Mouse (Mus musculus) adipose tissue, adult 10 weeks (tissue): Measurements from ENCODE around the gene 1700015G11Rik. TPM values are rescaled to one million over a fixed set of nuclear protein-coding genes. Genes with fewer than 3 reads are reported as not detected.

Experiments used
- polyA plus RNA-seq: library from polyadenylated mRNA; stranded (reverse); fragments of 350-450 nt; fragmentation: Illumina TruSeq; extraction: RNeasy Lipid Tissue Mini Kit (QIAGEN cat#74804); gene quantifications from one replicate; pipeline ENCODE4 v1.2.3, GENCODE M21; 2014; ENCODE audit warnings: low read depth, low replicate concordance

The 1700015G11Rik gene
- 25.6 TPM for polyA plus RNA-seq

DNA sequence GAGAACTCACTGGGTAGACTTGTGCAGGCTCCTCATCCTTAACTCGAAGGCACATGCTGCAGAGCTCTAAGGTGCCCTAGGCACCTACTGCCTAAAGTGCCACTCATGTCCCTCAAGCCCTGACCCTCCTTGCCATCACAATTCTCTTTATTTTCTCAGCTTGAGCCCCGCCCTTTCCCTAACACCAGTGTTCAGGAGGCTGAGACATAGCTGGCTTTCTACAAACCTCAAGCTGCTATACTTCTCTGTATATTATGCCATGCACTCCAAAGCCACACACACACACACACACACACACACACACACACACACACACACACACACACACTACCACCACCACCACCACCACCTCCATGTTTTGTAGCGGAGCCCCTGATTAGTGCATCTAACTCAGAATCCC is at the start of gene 1700015G11Rik:
Gene 1700015G11Rik, minus strand, starts transcription at position 101 of the 400 bp plus-strand sequence.

DNA sequence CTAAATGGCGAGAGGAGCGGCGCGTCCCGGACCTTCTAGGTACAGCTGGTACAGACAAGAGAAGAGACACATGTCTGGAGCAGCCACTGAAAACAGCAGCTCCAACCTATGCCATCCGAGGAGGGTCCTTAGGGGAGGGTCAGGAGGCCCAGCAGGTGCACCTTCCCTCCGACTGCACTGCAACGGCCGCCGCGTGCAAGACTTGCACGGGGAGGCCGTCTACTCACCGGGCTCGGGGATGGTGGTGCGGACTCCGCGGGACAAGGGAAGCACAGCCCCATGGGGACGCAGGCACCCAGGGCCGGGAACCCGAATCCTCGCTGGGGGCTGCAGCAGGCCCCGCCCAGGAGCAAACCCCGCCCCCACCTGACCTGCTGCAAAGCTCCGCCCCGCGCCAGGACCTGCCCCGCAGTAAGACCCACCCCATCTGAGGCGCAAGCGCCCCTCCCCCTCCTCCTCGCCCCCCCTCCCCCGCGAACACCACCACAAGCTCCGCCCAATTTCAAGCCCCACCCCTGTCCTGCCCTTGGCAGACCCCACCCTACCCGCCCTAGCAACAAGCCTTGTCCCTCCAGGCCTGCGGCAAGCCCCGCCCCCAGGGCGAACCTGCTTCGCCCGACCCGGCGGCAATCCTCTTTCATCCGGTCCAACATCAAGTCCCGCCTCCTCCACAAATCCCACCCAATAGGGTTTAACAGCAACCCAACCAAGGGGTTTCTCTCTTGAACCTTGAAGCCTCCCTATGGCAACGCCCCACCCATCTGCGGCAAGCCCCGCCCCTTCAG is 9.8 kb downstream of the 1700015G11Rik start, which contains the start of gene Svip:
Gene Svip, minus strand, starts transcription at position 508 of the 785 bp plus-strand sequence.

Other genes starting within 250 kb of the 1700015G11Rik start
- gene Gas2, start 153.7 kb downstream of the 1700015G11Rik start, polyA plus RNA-seq: 4.8 TPM
- 1.7 TPM for gene Fancf, start 153.5 kb downstream of the 1700015G11Rik start, polyA plus RNA-seq
- gene Svip, start 9.7 kb downstream of the 1700015G11Rik start, polyA plus RNA-seq: 29.5 TPM